Mouse (Mus musculus) 3134 (cell line): ENCODE data around the gene Dock2.
"Not testable (repeated sequence)": the region's sequence is repeated elsewhere in the genome, so short reads cannot be mapped to it uniquely, and the experiment has no call there.

Experiments
- DNase-seq: peaks from one replicate; pipeline ENCODE4 v3.0.0-alpha.2; 2011; ENCODE audit warnings: low spot score; ENCODE audit not compliant: insufficient read length; ENCODE audit errors: extremely low read depth

Dock2 gene

DNA sequence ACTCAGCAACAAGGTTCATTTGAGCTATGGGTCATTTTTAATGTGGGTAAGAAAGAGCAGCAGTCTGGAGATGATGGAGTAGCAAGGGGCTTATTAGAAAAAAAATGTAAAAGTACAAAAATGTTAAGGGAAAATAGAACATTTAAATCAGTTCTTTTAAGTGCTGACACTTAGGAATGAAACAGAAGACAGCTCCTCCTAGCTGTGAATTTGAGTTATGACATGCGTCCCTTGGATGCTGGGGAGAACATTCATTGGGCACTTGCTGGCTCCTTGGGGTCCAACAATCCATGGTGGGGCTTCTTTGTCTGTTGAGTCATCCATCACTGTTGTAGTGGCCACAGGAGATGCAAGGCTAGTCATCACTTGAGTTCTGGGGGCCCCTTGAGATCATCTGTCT, 556.5 kb downstream of the Dock2 start:
- DNase-seq: no peak

DNA sequence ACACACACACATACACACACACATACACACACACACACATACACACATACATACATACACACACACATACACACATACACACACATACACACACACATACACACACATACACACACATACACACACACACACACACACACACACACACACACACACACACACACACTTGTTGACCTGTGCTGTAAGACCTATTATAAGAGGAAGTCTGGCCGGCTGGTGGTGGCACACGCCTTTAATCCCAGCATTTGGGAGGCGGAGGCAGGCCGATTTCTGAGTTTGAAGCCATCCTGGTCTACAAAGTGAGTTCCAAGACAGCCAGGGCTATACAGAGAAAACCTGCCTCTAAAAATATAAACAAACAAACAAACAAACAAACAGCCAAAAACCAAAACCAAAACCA, 563.1 kb downstream of the Dock2 start:
- DNase-seq: not testable (repeated sequence)

DNA sequence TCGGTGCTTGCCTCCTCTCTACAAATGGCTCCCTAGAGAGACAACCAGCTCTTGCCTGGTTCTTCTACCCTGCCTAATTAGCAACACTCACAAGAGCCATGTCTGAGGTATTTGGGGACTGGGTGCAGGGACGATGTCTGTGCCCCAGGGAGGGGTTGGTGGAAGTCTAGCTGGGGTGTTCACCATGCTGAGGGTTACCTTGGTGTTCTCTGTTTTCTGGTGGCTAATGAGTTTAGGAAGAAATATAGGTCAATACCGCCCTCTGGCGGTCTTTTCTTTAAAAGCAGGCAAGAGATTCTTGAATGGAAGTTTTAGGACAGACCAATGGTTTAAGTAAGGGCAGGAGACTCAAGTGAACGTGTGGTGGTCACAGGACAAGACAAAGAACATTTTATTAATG, 570.8 kb downstream of the Dock2 start:
- no peak for DNase-seq

DNA sequence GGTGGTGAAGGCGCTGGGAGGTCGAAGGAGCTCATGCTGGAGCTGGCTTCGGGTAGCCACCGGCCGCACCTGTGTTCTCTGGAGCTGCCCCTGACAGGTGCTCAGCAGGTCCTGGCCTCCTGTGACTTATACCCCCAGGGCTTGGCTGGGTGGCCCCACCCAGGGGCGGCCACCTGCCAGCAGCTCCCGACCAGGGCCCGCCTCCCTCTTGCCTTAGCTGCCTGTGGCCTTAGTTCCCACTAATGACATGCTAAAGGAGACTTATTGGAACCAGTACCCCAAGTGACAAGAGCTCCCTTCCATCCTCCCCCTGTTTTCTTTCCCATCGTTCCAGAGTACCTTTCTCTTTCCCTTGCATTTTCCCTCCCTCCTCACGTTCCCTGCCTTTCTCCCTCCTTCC, 575.7 kb downstream of the Dock2 start, which contains the start of gene Foxi1:
Gene Foxi1, minus strand, starts transcription at position 101 of the 400 bp plus-strand sequence.
- DNase-seq: no peak

DNA sequence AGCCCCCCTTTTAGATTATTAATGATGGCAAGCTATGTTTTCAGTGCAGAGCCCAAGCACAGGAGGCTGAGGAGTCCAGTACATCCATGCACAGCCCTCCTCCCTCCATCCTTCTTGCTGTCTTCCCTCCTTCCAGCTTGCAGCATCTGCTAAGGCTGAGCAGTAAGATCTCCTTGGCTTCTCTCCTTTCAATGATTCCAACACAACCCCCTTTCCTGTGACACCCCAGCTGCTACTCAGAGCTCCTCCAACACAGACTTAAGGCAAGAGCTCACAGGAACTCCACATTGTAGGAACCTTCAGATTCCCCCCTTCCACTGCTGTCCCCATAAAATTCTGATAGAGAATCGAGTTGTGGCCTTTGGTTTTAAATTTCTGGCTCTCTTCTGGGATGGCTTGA, 580.9 kb downstream of the Dock2 start:
- no peak for DNase-seq

DNA sequence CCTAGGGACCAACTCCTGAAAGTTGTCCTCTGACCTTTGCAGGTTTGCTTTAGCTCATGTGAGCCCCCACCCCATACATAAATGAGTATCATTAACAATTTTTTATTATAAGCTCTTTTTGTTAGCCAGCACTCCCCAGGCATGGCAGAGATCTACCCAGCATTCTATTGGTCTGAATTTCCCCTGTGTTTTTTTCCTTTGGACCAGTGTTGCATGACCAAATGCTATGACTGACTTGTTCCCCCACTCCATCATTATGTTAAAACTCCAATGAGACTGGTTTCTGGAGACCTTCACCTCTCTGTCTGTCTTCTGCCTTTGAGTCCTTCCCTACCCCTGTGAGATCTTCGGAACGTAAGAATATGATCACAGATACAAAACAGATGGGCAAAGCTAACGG, 588.5 kb downstream of the Dock2 start:
- DNase-seq: no peak

DNA sequence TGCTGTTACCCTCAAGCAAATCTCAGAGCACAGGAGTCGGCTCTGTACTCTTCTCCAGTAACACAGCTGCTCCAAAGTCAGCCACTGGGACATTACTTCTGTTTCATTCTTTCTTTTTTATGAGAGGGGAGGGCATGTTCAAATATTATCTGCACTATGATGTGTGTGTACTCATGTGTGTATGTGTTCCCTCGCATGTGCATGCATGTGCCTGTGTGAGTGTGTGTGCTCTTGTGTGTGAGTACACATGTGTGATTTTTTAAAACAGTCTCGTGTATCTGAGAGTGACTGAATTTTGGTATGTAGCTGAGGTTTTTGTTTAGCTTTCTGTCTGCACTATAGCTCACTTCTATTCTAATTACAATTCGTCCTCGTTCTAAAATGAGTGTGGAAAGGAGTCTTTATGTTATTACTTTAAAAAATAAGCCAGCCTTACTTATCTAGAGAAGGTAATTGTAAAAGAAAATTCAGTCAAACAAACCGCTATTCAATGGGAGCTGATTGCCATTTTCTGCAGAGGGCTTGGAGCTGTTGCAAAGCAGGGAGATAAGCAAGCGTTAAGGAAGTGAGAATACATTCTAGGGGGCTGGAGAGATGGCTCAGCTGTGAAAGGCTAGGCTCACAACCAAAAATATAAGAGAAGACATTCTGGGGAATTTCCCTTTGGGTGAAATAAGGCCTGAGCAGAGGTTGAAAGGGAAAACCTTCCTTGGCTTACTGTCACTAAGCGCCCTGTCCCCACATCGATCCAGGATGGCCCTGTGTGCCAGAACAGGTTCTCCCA, 589.3 kb downstream of the Dock2 start:
- DNase-seq: no peak

DNA sequence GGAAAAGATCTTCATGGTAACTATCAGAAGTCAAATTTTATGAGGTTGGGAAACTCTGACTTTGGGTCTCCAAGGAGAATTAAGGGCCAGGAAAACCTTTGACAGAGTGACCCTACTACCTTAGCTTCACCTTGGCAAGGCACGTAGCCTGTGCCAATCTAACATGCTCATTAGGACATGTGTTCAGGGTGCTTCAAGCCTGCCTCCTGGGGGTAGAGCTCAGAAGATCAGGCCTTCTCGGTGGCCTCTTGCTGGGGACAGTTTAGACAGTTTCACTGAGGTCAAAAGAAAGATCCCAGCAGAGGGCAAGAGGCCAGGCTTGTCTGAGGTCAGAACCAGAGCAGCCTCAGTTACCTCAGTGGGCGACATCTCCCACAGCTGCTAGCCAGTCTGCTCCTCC, 590.0 kb downstream of the Dock2 start:
- DNase-seq: no peak

DNA sequence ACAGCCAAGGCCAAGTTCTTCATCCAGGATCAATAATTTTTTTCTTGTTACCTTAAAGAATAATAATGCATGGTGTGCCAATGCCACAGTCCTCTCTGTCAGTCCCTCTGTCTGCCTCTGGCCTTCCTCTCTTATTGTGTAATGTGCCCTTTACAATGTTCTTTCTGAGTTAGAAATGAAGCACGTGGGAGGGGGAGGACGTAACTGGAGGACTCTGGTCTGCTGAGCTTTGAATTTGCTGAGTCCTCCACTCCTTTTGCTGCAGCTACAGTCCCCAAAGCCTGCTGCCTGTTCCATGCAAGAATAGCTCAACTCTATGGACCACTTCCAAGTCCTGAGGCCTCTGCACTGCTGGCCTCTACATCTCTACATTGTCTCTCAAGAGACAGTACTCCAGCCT, 599.4 kb downstream of the Dock2 start:
- no peak for DNase-seq

DNA sequence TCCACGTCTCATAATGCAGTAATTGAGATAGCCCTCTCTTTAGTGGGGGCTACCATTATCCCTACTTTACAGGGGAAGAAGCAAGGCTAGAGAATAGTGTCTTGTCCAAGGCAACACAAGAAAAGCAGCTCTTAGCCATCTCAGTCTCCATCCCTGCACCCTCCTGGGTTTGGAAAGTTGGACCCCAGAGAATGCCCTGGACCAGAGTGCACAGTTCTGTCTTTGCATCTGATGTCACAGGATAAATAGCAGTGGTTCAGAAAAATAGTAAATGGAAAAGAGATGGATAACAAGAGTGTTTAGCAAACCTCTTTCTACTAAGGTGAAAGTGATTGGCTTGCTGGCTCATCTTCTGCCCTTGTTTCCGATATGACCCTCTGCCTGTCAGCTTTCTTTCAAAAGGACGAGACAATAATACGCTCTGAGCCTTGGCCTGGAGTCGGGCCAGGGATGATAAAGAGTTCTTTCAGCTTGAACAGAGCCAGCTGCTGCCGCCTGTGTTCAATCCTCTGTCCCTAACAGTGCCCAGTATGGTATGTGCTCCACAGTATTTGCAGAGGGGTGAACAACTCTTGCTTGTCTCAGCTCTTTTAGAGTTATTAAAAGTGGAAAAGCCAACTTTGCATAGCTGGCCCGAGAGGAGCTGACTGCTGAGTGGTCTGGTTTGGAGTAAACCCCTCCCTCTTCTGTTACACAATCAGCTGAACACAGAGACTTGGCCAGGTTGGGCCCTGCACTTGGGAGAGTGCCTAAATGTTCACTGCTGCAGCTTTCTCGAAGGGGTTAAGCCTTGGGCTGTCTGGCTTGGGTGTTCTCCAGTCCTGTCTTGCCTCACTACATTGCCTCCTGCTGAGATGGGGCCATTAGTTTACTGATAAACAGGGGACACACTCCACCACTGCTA, 602.2 kb downstream of the Dock2 start:
- DNase-seq: no peak

DNA sequence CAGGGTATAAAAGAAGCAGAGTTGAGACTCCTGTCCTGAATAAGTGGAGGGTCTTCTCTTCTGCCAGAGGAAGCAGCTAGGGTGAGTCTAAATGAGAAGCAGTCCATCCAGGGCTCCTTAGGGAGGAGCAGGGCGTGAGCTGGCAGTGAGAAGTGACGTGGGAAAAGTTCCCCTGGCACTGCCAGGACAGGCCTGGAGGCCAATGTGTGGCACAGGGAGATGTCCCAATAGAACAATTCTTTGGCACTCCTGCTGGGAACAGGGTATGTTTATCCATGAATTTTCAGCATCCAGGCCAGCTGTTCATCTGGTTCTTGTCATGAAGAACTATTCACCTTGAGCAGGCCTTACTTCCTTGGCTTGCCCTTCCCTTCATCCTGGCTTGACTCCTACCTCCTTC, 604.9 kb downstream of the Dock2 start:
- no peak for DNase-seq
